Mouse (Mus musculus) forebrain, embryonic 14.5 days (tissue): Measurements from ENCODE around the gene Enam. TPM values are rescaled to one million over a fixed set of nuclear protein-coding genes. Genes with fewer than 3 reads are reported as not detected.
A peak's percentile ranks its signal among the peaks of the same experiment; 100 is the strongest.
"Not testable (repeated sequence)": the region's sequence is repeated elsewhere in the genome, so short reads cannot be mapped to it uniquely, and the experiment has no call there.

Experiments used
- ATAC-seq: fragments of 200-750 bp; cut with Nextera tagmentation; 2 replicates; pipeline ENCODE4 v1.8.0; 2017; ENCODE audit warnings: mild to moderate bottlenecking, moderate library complexity
- DNase-seq: peaks from one replicate; pipeline ENCODE4 v3.0.0-alpha.2; 2015; ENCODE audit warnings: low spot score
- H3K27ac ChIP-seq: fragments of 300-500 bp; sonication (generic); 2 replicates; pipeline ENCODE4 v1.5.1; 2014; ENCODE audit warnings: low read depth, mild to moderate bottlenecking, control low read depth, low read length, moderate library complexity
- H3K27me3 ChIP-seq: fragments of 300-500 bp; sonication (generic); replicated peaks from 2 replicates; pipeline ENCODE4 v1.6.1; 2014; ENCODE audit warnings: low read length, control low read depth, mixed read lengths; ENCODE audit not compliant: control insufficient read depth, insufficient read depth
- H3K36me3 ChIP-seq: fragments of 300-500 bp; sonication (generic); 2 replicates; pipeline ENCODE4 v1.6.1; 2014; ENCODE audit warnings: low read length, control low read depth; ENCODE audit not compliant: control insufficient read depth, insufficient read depth
- H3K4me1 ChIP-seq: fragments of 300-500 bp; sonication (generic); 2 replicates; pipeline ENCODE4 v1.6.1; 2014; ENCODE audit warnings: antibody characterized with exemption, low read length, control low read depth; ENCODE audit not compliant: control insufficient read depth, insufficient read depth
- H3K4me2 ChIP-seq: fragments of 300-500 bp; sonication (generic); 2 replicates; pipeline ENCODE4 v1.6.1; 2014; ENCODE audit warnings: mild to moderate bottlenecking, control low read depth, low read length
- H3K4me3 ChIP-seq: fragments of 300-500 bp; sonication (generic); 2 replicates; pipeline ENCODE4 v1.5.1; 2014; ENCODE audit warnings: low read depth, low read length, control low read depth
- H3K9ac ChIP-seq: fragments of 300-500 bp; sonication (generic); 2 replicates; pipeline ENCODE4 v1.6.1; 2014; ENCODE audit warnings: mild to moderate bottlenecking, low read length, control low read depth, moderate library complexity
- H3K9me3 ChIP-seq: fragments of 300-500 bp; sonication (generic); replicated peaks from 2 replicates; pipeline ENCODE4 v1.6.1; 2016; ENCODE audit warnings: low read length, control low read depth, mixed read lengths; ENCODE audit not compliant: control insufficient read depth
- WGBS: fragments of 180-500 bp; shearing (Covaris S2); extraction: QIAGEN DNeasy Blood & Tissue Kit; methylation state at CpG from one replicate; pipeline ENCODE4 v1.1.7; 2014; 5-methylcytosine and 5-hydroxymethylcytosine counted together
- polyA plus RNA-seq: library from polyadenylated mRNA; unstranded; fragments of >200 nt; fragmentation: Nextera tagmentation; extraction: Ambion mirVana; gene quantifications from 2 replicates; pipeline ENCODE4 v1.2.1, GENCODE M21; 2014

Enam gene
- polyA plus RNA-seq, 1 experiment from 2014 or later: not detected

DNA sequence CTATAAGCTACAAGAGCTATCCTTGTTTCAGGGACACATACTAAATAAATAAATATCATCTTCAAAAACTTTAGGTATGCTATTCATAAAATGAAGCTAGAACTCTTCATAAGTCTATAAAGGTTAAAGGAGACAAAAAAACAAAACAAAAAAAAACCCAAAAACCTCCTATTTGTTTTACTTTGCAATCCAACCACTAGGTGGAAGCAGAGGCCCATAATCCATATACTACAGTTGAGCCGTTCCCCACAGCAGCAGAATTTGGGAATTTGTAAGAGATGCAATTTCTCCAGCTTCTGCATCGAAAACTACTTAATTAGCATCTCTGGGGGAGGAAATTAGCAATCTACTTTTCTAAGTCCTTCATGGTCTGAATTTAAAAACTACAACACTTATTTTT is 31.5 kb downstream of the Enam start:
- peak; percentile 60; the same call in 1 of the 2 replicates for ATAC-seq
- Histone ChIP-seq H3K4me3 (no peak overlapping the region), H3K36me3 (no peaks in the 10 kb centered on the region), H3K4me1 (no peaks in the 10 kb centered on the region), H3K27me3 (no peaks in the 10 kb centered on the region), H3K9ac (no peak overlapping the region), H3K27ac (no peak overlapping the region), H3K4me2 (no peak overlapping the region), H3K9me3 (no peaks in the 10 kb centered on the region)
- DNase-seq: peak; percentile 77
- 9% methylated on average over 2 of the region's 2 CpGs for WGBS

DNA sequence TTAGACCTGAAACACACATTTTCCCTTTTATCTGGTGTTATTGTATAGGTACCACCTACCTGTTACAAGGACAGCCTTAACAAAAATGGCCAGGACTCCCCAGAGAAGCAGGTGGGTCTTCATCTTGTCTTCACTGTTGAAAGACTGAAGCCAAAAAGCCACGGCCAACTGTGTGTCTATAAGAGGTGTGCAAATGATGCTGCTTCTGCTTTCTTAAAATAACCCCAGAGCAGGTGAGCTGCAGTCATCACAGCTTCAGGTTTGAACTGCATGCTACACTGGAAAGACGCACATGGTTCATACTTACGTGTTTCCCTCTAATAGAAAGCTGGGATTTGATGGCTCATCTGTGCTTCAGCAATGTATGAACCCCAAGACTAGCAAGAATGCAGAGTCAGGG is 39.9 kb downstream of the Enam start, which contains the start of gene Jchain:
Gene Jchain, minus strand, starts transcription at position 235 of the 400 bp plus-strand sequence.
- no peak within 1 kb of the TSS for H3K27ac ChIP-seq
- H3K9me3 ChIP-seq: no peaks in the 10 kb centered on the region
- H3K4me3 ChIP-seq: no peak within 1 kb of the TSS
- no peak for DNase-seq
- H3K36me3 ChIP-seq: no peaks in the 10 kb centered on the region
- H3K4me1 ChIP-seq: no peaks in the 10 kb centered on the region
- no peak within 1 kb of the TSS for H3K9ac ChIP-seq
- no peak within 1 kb of the TSS for H3K4me2 ChIP-seq
- WGBS: 90% methylated on average over 3 of the region's 3 CpGs
- no peaks in the 10 kb centered on the region for H3K27me3 ChIP-seq
- no peak for ATAC-seq

GRCm38 (mm10) chr5:88530908-88531307 is 43.1 kb downstream of the Enam start:
- H3K36me3 ChIP-seq: no peaks in the 10 kb centered on the region
- H3K9ac ChIP-seq: no peak overlapping the region
- ATAC-seq (no peak), DNase-seq (no peak)
- no peaks in the 10 kb centered on the region for H3K9me3 ChIP-seq
- no peaks in the 10 kb centered on the region for H3K27me3 ChIP-seq
- whole genome bisulfite sequencing: 65% methylated on average over 1 of the region's 1 CpGs
- no peak overlapping the region for H3K4me2 ChIP-seq
- no peaks in the 10 kb centered on the region for H3K4me1 ChIP-seq
- H3K4me3 ChIP-seq: no peak overlapping the region
- H3K27ac ChIP-seq: no peak overlapping the region

DNA sequence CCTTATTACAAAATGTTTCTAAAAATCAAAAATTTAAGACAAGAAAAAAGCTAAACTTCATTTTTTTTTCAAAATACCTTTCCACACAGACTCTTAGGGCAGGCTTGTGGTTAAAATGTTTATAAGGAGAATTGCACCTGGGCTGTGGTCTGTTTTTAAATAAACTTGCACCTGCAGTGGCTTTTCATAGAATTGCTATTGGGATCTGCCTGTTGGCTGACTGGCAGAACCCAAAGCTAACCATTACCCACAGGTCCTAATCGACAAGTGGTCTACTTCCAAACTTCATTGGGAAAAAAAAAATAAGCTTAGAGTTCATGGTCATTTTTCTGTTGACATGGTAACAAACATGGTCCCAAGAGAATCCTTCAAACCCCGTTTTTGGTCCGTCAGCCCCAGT is 46.9 kb downstream of the Enam start:
- Histone ChIP-seq H3K4me1 (no peaks in the 10 kb centered on the region), H3K27ac (no peak overlapping the region), H3K27me3 (no peaks in the 10 kb centered on the region), H3K4me2 (no peak overlapping the region), H3K36me3 (no peaks in the 10 kb centered on the region), H3K4me3 (no peak overlapping the region), H3K9ac (no peak overlapping the region), H3K9me3 (no peaks in the 10 kb centered on the region)
- ATAC-seq: no peak
- no peak for DNase-seq
- 84% methylated on average over 3 of the region's 3 CpGs for WGBS

DNA sequence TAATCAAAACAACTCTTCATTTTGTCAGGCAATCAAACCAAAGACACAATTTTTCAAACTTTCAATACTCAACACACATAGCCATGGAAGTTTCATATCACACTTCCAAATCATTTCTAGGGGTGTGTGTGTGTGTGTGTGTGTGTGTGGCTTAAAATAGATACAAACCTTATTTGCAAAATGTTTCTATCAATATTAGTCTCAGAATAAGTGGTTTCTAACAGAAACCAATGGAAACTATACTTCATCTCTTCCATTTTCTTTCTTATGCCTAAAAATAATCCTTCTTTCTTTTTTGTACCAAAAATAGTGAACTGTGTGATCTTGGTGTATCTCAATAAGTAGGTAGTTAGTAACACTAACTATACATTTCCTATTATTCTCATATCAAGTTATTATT is 53.1 kb downstream of the Enam start:
- no peak overlapping the region for H3K4me3 ChIP-seq

DNA sequence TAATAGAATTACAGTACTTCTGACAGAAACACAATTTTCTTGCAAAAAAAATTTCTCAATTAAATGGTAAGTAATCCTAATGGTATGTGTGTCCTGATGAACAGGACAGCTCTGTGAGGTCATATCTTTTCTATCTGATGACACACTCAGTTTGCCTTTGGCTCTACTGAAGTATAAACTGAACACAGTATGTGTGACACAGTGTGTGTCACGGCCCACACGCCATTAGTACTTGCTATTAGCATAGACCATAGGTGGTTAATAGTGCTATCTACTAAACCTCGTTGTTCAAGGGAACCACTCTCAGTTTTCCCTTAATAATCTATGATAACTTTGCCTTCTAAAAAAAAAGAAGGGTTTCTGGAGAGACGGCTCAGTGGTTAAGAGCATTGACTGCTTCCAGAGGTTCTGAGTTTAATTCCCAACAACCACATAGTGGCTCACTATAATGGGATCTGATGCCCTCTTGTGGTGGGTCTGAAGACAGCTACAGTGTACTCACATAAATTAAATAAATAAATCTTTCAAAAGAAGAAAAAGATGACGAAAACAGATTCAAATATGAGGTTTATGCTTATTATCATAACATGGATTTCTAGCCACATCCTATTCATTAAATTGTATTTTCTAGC is 55.0 kb downstream of the Enam start:
- no peaks in the 10 kb centered on the region for H3K36me3 ChIP-seq
- ATAC-seq (peak; percentile 77), DNase-seq (peak; percentile 70)
- H3K27ac ChIP-seq: no peak overlapping the region
- H3K27me3 ChIP-seq: no peaks in the 10 kb centered on the region
- 59% methylated on average over 5 of the region's 5 CpGs for WGBS
- H3K9me3 ChIP-seq: no peaks in the 10 kb centered on the region
- H3K4me2 ChIP-seq: no peak overlapping the region
- no peak overlapping the region for H3K4me3 ChIP-seq
- no peak overlapping the region for H3K9ac ChIP-seq
- H3K4me1 ChIP-seq: no peaks in the 10 kb centered on the region

More for the DNA sequence above, 53.1 kb downstream of the Enam start:
- no peak for ATAC-seq
- Histone ChIP-seq H3K4me1 (no peaks in the 10 kb centered on the region), H3K9me3 (no peaks in the 10 kb centered on the region), H3K4me2 (no peak overlapping the region), H3K9ac (no peak overlapping the region), H3K36me3 (no peaks in the 10 kb centered on the region), H3K27me3 (no peaks in the 10 kb centered on the region), H3K27ac (no peak overlapping the region)
- no peak for DNase-seq

DNA sequence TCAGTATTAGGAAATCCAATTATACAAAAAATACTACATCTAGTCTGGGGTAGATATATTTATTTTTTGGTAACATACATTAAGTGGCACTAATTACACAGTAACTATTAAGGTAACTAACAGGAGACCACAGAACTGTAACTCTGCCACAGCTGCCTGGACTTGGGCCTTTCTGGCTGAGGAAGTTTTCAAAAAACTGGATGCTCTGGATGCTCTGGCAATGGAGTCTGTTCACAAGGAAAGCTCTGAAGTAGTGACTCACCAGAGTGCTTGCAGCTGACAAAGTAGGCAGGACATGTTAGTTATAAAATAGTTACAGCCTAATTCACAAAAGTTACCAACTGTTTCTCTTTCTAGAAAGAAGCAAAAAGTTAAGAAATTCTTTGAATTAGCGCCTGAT is 56.6 kb downstream of the Enam start:
- H3K27me3 ChIP-seq, H3K36me3 ChIP-seq, H3K9ac ChIP-seq, H3K4me2 ChIP-seq, H3K4me3 ChIP-seq, H3K27ac ChIP-seq, H3K4me1 ChIP-seq, DNase-seq, H3K9me3 ChIP-seq, ATAC-seq: not testable (repeated sequence)
- 92% methylated on average over 1 of the region's 1 CpGs for WGBS

- no peaks in the 10 kb centered on the region for H3K27me3 ChIP-seq
- DNase-seq (no peak), ATAC-seq (no peak)
- no peaks in the 10 kb centered on the region for H3K9me3 ChIP-seq
- H3K27ac ChIP-seq: no peak overlapping the region
- H3K36me3 ChIP-seq: no peaks in the 10 kb centered on the region
- H3K4me2 ChIP-seq: no peak overlapping the region
- H3K4me1 ChIP-seq: no peaks in the 10 kb centered on the region
- no peak overlapping the region for H3K4me3 ChIP-seq
- WGBS: 86% methylated on average over 7 of the region's 7 CpGs
- no peak overlapping the region for H3K9ac ChIP-seq
These were observed 57.8 kb downstream of the Enam start for GRCm38 (mm10) chr5:88545536-88545935.

GRCm38 (mm10) chr5:88553271-88554085 is 65.7 kb downstream of the Enam start:
- 7% methylated on average over 29 of the region's 29 CpGs for WGBS
- no peaks in the 10 kb centered on the region for H3K27me3 ChIP-seq
- peak overlapping the region; percentile 58 for H3K4me2 ChIP-seq
- no peak for DNase-seq
- H3K36me3 ChIP-seq: 0 out of 2 replicates have a peak, but pooled peaks cover 11% of the 10 kb centered on the region
- peaks cover 18% of the 10 kb centered on the region for H3K4me1 ChIP-seq
- no peaks in the 10 kb centered on the region for H3K9me3 ChIP-seq
- H3K9ac ChIP-seq: peak overlapping the region; percentile 68
- peak overlapping the region; percentile 89 for H3K27ac ChIP-seq
- peak; percentile 72 for ATAC-seq
- H3K4me3 ChIP-seq: peak overlapping the region; percentile 86
